Mouse (Mus musculus): ENCODE measurements around the gene Cbfa2t3.

Cbfa2t3 gene

DNA sequence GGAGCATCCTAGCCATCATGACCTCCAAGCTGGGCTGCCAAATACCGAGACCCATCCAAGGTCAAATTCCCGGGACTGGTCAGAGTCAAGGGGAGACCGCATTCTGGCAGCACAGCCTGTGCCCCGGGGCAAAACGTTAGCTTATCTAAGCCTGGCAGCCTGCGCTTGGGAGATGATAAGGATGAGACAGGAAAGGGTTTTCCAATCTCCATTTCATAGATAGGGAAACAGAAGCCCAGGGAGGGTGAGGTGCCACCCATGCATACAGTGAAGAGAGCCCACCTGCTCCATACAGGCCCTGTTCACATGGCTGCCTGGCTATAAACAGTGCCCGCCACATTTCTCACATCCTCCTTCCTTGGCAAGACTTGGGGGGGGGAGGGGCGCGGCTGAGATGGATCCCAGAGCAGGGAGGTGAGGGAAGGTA is 32.6 kb downstream of the Cbfa2t3 start:
- no peak for DNase-seq (ENCODE audit: low spot score in 2 of 2)

DNA sequence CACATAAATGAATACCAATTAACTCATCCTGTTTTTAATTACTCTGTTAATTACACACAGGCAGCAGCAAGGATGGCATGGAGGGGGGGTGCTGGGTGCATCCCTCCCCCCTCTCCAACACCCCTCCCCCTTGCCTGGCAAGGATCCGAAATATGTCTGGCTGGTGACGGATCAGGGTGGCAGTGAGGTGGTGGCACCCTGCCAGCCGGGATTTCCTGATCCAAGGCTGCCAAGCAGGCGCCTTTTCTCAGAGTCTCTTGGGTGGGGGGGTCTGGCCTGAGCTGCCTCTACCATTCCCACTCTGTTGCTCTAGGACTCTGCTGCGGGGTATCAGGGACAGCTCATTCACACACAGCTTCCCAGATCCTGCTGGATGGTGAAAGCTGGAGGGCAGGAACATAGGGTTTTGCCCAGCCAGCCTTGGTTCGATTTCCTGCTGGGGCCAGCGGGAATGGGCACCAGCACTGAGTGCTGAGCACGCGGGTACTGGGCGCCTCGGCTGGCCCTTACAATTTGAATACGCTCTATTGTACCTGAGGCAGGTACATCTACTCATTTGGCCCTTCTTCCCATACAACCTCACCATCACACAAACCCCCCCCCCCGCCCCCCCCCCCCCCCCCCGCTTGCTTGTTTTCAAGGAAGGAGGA is 33.1 kb downstream of the Cbfa2t3 start:
- DNase-seq (ENCODE audit: low spot score in 2 of 2), result no peak

DNA sequence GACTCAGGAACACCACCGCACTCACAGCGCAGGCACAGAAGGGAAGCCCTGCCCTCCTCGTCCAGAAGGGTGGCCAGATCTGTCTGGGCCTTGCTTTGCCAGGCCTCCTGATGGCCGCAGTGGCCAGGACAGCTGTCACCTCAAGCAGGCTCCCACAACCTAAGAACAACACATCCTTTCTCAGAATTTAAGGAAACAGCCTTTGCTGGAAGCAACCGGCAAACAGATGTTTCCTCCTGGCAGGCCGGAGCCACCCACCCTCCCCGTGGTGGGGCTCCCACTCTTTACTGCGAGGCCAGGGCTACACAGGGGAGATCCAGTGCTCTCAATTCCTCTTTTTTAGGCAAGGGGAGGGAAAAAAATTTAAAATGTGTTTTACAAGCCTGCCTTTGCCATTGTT is 33.7 kb downstream of the Cbfa2t3 start:
- peak in 1 of 2 experiments; percentile 36 for DNase-seq (ENCODE audit: low spot score in 2 of 2)

DNA sequence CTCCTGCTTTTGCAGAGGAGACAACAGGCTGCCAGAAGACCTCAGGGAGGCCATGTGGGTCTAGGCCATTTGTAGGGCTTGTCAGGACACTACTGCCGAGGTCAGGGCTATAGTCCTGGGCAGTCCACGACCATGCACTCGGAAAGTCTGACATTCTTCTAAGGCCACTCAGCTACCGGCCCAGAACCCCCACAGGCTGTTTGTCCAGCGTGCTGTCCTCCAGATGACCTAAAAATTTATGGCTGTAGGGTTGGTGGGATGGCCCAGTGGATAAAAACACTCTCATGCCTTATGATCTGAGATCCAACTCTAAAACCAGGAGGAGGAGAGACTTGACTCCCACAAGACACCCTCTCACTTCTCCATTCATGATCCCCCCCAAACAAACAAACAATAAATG is 35.2 kb downstream of the Cbfa2t3 start:
- DNase-seq (ENCODE audit: low spot score in 2 of 2), result no peak

DNA sequence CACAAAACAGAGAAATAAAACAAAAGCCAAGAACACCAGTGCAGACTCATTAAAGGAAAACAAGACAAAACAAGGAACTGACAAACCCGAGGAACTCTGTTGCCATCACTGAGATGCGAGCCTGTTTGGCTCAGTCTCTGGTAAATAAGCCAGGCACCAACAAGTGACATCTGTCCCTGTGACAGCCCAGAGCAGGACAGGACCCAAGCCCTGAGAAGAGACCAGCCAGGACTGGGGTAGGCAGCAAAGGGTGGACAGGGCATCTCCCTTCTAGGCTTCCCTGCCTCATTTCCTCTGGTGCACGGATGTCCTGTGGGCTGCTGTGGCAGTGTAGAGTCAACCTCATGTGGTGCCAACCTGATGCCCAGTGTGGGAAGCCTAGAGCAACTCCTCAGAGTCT is 35.8 kb downstream of the Cbfa2t3 start:
- no peak for DNase-seq (ENCODE audit: low spot score in 2 of 2)

DNA sequence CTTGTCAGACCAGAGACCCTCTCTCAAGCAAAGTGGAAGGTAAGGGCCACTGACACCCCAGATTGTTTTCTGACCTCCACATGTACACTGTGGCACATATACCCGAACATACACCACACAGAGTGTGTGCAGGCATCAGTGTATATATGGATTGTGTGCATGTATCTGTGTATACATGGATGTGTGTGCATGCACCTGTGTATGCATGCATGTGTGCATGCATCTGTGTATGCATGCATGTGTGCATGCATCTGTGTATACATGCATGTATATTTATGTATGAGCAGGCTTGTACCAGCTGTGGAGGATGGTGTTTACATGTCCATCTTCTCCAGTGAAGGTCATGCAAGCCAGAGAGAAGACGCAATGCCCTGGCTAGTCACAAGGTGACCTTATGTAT is 37.0 kb downstream of the Cbfa2t3 start:
- DNase-seq (ENCODE audit: low spot score in 2 of 2), result no peak

DNA sequence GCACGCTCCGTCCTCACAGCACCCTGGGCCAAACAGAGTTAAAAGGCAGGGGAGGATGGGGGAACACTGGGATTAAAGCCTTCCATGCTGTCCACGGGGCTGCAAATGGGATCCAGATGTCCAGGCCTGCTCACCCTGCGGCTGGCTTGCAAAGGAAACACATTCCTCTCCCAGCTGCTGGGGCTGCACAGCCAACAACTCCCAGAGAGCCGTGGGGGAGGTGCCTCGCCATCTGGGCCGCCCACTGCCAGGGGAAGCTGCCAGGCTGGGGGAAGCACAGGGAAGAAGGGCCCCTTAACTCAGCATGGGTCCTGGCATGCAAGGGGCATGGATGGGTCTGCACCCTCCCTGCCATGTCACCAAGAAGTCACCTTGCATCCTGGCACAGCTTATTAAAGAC is 37.8 kb downstream of the Cbfa2t3 start:
- DNase-seq (ENCODE audit: low spot score in 2 of 2), result peak in 1 of 2 experiments; percentile 79

DNA sequence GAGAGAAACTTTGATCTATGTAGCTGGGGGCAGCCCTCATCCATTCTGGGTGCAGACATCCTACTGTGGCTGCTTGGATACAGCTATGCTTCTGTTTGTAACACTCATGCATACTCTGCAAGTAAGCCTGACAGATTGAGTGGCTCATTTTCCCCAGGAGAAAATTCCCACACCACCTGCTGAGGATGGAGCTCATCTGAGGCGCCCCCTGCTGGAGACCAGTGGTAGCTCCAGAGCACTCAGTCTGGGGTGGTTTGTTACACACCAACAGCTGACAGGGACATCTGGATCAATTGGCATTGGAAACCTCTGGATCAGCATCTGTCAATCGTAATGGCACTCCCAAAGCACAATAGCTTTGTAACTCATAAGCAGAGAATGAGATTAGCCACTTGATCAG is 38.9 kb downstream of the Cbfa2t3 start:
- DNase-seq (ENCODE audit: low spot score in 2 of 2), result no peak

DNA sequence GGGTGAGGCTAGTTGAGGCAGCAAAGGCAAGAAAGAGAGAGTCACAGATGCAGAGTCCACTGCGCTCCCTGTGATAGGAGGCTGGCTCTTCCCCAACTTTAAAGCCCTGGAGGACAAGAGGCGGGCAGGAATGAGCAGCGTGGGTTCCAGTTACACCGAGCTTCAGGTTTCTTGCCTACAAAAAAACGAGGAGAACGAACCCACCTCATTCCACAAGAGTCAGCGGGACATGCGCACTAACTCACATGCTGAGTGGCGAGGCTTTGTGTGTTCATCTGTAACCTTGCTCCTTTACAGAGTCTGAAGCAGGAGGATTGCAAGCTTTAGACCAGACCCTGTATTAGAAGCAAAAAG is 40.1 kb downstream of the Cbfa2t3 start:
- no peak for DNase-seq (ENCODE audit: low spot score in 2 of 2)

DNA sequence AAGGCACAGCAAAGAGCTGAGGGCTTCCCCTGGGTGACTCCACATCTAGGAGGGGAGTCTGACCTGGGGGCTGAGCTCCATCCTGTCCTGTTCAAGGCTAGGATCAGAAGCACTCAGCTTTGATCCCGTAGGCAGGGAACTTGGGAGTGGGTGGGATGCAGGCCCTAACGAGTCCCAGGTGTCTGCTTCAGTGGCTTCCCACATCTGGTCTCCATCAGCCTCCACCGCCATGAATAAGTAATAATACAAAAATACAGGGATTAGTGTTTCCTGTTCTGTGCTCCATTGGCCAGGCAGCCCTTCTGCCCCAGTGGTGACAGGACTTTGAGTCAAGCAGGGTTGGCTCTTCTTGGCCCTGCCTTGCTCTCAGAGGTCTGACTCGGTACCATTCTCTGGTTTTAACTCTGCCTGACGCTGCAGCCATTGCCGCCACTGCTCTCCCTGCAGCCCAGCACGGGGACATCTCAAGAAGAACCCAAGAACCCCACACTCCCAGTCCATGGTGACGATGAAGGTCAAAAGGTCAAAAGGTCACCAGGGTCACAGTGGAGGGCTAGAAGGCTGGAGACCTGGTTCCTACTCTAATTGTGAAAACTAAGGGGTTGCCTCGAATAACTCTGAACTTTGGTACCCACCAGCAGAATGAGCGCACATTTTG is 40.6 kb downstream of the Cbfa2t3 start:
- no peak for DNase-seq (ENCODE audit: low spot score in 2 of 2)

DNA sequence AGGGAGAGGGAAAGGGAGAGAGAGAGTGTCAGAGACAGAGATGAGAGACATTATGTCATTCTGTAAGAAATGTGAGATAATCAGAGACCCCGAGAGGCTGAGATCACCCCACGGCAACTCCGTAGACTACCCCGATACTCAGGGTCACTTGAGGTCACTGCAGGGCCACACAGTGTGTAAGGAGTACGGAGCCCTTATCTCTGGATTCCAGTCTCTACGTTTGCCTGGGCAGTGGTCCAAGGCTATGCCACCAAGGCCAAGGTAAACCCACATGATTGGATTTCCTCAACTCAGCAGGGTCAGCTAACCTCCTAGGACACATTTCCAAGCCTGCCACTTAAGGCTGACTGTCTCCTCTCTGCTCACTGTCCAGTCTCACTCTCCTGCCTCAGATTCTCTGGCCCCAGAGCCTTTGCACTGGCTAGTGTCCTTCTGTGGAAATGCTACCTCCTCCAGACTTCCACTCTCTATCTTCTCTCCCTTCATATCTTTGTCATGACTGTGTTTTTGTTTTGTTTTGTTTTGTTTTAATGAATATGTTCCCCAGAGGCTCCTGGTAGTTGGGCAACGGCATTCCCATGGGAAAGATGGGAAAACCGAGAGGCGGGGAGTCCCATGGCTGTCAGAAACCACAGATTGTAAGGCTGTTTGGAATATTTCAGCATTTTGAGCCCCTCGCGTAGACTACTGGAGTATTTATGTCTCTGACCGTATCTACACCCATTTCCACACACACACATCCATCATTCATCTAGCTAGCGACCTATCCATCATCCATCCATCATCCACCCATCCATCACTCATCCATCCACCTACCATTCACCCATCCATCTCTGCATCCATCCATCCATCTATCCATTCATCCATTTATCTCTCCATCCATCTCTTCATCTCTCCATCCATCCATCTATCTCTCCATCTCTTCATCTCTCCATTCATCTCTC is 42.6 kb downstream of the Cbfa2t3 start:
- no peak for DNase-seq (ENCODE audit: low spot score in 2 of 2)

DNA sequence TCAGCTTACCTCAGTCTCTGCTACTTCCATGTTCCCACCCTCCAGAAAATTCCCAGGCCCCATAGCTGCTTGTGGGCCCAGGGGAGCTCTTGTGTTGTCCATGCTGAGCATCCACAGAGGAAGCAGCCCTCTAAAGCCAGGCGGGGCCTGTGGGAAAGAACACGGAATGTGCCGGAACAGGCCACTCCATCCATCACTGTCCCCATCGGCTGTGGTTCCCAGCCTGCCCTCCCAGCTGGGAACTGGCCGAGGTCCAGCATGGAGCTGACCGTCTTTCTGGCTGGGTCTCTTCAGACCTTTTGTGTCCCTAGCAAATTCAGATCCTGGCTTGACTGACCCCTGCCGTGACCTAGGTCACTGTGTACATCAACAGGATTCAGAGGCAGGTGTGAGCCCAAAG is 44.1 kb downstream of the Cbfa2t3 start:
- DNase-seq (ENCODE audit: low spot score in 2 of 2), result no peak

DNA sequence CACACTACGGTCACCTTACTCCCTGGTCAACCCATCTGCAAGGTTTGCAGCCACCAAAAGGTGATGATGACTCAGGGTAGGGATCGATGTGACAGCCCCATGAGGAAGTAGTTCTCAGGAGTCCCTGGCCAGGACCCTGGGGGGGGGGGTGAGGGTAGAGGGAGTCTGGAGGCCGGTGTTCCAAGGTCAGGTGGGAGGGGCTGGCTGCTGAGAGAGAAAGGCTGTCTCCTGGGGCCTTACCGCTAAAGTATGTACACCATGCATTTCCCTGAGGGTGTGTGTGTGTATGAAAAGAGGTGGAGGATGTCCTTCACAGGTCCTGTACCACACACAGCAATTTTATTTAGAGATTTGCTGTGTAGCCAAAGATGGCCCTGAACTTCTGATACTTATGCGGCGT is 46.3 kb downstream of the Cbfa2t3 start:
- DNase-seq (ENCODE audit: low spot score in 2 of 2), result no peak

DNA sequence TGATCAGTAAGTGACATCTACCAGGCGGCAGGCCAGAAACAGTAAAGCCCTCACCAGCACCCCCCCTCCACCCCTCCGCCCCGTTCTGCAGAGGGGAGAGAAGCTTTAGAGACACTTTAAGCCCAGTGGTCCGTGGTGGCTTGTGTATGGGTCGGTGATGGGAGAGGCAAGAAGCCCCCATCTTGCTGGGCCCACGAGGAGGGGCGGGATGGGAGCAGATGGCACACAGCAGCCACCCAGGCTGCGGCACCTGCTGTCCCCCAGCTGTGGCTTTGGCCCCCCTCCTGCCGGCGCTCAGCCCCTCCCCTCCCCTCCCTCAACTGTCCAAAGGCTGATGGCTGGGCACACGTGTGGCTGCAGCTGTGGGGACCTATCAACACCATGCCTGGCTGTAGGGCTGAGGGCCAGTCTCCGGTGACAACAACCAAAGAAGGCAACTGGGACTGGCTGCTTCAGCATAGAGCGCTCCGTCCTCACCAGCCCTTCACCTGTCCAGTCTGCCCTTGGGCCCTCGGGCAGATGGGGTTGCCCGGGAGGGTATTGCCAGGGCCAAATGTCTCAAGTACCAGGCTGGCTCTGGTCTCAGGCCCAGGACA is 47.5 kb downstream of the Cbfa2t3 start:
- no peak for DNase-seq (ENCODE audit: low spot score in 2 of 2)

DNA sequence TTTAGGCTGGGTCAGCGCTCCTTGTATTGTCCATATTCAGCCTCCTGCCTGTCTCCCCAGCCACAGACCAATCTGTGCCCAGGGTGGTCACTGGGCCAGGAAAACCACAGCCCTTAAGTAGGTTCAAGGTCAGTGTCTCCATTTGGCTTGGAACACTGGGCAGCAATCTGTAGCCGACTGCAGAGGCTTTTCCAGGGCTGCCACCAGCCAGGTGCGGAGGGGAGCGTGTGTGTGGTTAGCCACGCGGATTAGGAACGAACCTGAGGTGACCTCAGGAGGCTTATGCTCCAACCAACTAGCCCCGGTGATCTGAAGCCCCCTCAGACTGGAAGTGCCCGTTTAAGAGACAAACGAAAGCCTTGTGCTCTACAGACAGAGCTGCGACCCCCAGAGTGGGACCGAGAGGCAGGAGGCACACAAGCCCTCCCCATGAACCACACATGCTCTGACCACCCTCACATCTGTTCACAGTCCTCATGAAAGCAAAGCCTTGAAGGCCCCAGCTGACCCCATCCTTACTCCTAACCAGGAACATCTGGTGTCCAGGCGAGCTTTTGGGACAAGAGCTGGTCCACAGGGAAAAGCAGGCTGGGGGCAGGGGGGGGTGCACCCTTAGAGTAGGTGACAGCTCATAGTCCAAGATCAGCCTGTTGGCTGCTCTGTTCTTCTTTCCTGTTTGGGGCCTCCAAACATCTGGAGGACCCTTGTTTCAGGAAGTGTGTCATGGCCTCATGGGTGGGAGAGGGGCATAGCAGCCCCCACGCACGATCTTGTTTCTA is 50.5 kb downstream of the Cbfa2t3 start:
- DNase-seq (ENCODE audit: low spot score in 2 of 2), result no peak

DNA sequence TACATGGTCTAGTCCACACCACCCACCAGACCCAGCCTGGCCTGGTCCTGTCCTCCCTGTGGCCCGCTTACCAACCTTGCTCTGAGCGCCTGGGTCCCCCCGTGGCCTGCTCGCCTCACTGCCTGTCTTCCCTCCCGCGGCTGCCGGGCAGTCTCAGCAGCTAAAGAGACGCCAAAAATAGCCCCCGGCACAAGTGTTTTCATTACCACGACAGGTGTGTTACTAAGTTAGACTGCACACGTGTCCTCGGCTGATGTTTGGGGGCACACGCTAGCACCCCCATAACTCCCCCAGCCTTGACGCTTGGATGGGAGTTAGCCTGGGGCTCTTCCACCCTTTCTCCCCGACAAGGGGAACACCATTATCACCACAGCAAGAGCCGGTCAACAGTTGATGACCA is 52.6 kb downstream of the Cbfa2t3 start:
- no peak for DNase-seq (ENCODE audit: low spot score in 2 of 2)

DNA sequence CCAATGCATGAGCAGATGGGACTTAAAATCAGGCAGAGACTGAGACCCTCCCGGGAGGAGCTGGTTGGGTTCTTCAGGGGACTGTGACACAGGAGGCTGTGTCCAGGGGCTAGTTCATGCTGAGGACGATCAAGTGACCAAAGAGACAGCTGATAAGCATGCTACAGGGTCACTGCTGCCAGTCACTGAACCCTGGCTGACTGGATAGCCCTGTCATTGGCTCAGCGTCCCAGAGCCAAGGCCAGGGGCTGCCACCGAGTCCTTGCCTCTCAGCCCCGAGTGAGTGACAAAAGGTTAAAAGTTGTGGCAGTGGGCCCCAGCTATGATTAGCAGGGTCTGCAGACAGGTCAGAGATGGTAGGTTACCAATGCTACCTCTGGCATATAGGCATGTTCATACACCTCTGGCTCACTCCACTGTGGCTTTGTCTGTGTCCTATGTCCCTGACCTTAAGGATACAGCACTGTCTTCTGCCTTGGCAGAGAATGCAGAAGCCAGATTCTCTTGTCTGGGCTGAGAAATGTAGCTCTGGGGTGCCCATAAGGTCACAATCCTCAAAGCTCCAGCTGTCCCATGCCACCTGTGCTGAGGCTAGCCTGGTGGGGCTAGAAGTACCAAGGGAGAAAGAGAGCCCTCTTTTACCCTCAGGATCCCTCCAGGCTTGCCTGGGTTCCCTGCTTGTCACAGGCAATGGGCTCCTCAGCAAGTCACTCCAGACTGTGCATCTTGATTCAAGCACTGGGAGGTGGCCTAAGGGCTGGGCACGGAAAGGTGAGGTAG is 54.5 kb downstream of the Cbfa2t3 start:
- no peak for DNase-seq (ENCODE audit: low spot score in 2 of 2)

DNA sequence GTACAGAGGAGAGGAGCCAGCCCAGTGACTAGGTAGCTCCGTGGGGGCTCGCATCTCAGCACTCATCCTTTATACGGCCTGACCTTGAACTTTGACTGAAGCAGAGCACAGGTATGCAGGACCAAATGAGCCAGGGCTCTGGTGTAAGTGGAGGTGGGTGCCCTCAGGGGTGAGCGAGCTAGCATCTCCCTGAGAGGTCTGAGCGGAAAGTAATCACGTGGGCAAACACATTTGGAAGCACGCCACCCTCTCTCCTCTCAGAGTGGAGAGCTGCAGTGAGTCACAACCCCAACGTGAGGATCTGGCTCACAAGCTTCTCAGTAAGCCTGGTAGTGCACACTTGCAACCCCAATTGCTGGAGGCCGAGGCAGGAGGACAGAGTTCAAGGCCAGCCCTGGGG is 56.8 kb downstream of the Cbfa2t3 start:
- DNase-seq (ENCODE audit: low spot score in 2 of 2), result peak; percentile 50 to 70

DNA sequence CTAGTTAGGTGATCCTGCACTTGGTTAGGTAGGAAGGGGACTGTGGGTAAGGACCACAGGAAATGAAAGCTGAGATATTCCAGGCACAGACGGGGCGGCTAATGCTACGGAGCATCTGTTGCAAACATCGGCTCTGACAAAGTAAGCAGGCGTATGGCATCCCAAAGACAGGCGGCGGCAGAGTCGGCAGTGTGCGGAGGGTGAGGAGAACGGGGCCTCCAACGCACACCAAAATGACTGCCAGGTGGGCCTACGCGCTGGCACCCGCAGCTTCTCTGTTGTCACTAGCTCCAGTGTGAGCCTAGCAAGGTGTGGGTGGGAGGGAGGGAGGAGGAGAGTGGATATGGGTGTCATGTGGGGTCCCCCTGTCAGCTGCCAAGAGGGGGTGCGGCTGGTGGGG is 57.5 kb downstream of the Cbfa2t3 start:
- DNase-seq (ENCODE audit: low spot score in 2 of 2), result peak; percentile 54 to 83

DNA sequence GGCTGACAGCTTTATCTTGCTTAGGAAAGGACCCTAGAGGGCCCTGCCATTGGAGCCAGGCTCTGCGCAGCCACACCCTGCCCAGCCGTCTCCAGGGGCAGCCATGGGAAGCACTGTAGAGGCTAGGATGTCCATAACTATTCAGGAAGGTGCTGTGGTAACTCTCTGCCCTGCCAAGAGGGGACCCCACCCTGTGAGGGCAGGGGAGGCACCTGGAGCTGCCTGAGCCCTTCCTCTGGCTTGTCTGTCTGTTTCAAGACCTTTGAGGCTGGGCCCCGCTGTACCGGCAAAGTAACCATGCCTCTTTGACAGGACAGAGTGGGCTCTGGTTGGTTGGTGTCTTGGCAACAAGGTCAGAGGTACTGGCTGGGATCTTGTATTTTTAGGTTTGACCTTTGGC is 58.1 kb downstream of the Cbfa2t3 start:
- DNase-seq (ENCODE audit: low spot score in 2 of 2), result no peak
